Mouse (Mus musculus) heart, postnatal 4 days (tissue): ENCODE results near the gene Gas2l1. TPM values are rescaled to one million over a fixed set of nuclear protein-coding genes. Genes with fewer than 3 reads are reported as not detected.
A peak's percentile ranks its signal among the peaks of the same experiment; 100 is the strongest.

Experiments
- DNase-seq: peaks from one replicate; pipeline ENCODE4 v3.0.0; 2021
- total RNA-seq, 2 experiments: library from RNA; stranded (reverse); gene quantifications; 2 replicates each; pipeline ENCODE4 v1.2.3; 2021

The Gas2l1 gene
- total RNA-seq, 2 experiments from 2014 or later, result 20.3 to 22.1 TPM

DNA sequence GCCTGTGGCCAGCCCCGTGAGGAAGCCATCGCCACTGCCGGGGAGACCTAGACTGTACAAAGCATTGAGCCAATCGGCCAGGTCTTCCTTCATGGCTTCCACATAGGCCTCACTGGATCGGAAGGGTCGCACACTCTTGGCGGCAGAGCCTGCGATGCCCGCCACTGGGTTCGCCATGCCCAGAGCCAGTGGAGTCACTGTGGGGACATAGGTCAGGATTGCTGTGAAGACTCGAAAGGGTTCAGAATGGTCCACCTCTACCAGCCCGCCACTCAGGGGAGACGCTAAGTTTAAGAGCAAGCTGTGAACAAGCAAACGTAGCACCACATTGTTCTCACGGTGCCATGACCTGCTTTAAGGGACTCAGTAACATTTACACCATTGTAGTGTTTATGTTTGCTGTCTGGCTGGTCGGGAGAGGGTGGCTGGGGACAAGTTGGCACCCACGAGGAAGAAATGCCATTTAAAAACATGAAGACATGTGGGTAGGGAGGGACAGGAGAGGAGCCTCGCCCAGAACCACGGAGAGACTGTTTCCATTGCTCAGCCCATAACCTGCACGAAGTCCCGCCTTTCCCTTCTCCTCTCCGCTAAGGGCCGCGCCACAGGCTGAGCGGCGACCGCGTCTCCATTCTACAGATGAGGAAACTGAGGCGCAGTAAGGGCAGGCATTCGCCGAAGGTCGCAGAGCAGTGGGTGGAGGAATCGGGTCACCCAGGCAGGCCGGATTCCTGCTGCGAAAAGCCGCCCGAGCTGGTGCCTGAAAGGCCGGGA, 658 bp downstream of the Gas2l1 start:
- DNase-seq, result no peak

GRCm38 (mm10) chr11:5063561-5064281, 1.4 kb downstream of the Gas2l1 start:
- DNase-seq, result peak; percentile 27

- no peak for DNase-seq
These were observed 2.1 kb downstream of the Gas2l1 start for GRCm38 (mm10) chr11:5062860-5063505.

GRCm38 (mm10) chr11:5062326-5062725, 2.8 kb downstream of the Gas2l1 start:
- peak; percentile 24 for DNase-seq

DNA sequence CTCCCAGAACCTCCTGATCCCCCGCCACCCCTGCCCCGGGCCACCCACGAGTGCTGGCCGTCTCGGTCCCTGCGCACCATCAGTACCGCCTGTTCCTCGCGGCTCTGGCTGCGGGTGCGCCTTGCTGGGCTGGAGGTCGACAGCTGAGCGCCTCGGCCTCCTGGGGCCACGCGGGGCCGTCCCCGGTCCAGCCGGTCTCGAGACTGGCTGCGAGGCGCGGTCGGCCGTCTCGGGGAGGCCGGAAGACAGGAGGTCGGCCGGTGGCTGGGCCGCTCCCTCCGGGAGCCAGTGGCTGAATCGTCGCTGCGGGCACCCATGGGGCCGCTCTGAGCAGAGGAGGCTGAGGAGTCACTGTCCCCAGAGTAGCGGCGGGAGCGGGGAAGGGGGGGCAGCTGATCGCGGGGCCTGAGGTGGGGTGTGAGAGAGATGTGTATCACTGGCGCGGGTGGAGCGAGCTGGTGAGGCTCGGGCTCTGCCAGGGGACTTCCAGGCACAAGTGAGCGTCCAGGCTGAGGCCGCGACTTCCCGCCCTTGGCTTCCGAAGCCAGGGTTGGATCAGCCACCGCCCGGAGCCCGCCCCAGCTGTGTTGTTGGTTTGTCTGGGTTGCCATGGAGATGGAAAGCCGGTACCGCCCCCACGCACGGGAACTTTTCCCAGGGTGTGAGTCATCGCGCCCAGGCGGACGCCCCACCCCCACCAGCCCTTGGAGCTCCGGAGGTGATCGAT, 3.6 kb downstream of the Gas2l1 start:
- DNase-seq, result peak; percentile 97

DNA sequence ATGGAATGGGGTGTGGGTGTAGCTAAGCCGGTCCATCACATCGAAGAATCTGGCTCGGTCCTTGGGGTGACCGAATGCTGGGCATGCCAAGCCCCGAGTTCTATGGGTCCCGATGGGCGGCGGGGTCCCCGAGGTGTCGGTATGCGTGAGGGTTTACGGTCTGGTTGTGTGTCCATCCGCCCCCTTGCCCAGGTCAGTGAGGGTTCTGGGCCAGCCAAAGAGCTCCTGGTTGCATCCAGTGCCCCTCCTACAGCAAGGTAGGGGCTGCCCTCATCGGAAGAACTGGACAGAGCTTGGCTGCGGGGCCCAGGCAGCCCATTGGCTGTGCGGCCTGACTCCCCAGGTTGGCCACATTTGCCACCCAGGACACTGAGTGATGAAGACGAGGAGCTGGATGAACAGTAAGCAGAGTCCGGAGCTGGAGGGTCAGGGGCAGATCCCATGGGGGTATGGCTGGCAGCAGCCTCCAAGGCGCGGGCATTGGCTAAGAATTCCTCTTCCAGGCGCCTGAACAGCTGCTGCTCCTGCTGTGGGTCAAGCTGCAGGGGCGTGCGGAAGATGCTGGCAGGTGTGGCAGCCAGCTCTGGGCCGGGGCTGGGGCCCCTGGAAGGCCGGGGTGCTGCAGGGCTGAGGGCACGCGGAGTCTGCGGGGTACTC, 4.2 kb downstream of the Gas2l1 start:
- no peak for DNase-seq

DNA sequence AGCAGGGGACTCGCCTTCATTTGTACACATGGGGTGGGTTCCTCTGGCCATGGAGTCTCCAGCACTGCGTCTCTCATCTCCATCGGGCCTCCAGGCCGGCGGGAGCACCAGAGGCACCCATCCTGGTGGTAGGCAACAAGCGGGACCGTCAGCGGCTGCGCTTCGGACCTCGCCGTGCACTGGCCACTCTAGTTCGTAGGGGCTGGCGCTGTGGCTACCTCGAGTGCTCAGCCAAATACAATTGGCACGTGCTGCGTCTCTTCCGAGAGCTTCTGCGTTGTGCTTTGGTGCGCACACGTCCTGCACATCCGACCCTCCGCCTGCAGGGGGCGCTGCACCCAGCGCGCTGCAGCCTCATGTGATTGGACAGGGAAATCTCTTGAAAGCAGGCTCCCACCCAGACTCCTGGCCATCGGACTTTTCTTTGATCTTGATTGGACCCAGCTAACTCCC, 5.4 kb downstream of the Gas2l1 start:
- DNase-seq, result peak; percentile 57

DNA sequence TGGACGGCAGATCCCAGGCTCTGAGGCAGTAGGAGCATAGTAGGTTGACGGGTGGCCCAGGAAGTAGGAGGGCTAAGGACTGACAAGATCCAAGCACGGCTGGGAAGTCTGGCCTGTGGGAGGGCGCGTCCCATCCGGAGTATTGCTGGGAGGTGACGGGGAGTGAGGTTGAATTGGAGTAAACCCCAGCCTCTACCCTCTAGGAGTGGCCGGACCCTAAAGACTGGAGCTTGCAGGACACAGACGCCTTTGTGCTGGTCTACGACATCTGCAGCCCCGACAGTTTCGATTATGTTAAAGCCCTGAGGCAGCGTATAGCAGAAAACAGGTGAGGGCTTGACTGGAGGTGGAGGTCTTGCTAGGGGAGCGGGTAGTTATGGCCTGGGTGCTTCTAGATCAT, 5.9 kb downstream of the Gas2l1 start:
- no peak for DNase-seq

- no peak for DNase-seq
These were observed 6.3 kb downstream of the Gas2l1 start for GRCm38 (mm10) chr11:5058783-5059182.

DNA sequence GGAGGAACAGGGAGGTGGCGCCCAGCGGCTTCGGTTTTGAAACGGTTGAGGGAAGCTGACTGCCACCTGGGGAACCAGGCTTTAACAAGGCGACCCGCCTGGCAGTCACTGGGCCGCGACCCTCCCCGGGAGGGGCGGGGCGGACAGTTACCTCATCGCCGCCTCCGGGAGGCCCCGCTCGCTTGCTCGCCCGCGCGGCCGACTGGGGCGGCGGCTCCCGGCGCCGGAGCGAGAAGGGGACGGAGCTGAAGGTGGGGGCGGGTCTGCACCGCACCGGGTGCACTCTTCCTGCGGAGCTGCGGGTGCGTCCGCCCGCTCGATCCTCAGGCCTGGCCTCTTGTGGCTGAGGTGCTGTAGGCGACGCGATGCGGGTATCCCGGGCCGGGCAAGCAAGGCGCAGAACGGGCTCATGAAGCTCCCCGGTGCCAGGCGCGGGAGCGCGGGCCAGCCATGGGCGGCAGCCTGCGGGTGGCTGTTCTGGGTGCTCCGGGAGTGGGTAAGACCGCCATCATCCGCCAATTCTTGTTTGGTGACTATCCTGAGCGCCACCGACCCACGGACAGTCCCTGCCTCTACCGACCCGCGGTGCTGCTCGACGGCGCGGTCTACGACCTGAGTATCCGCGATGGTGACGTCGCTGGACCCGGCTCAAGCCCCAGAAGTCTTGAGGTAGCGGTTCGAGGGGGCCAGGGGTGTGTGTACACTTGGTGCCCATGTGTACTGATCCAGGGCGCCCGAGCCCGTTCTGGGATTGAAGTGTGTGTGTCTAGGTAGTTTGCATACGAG, 7.1 kb downstream of the Gas2l1 start, which contains the start of gene Rasl10a:
Rasl10a (plus strand) TSS at position 273 of the 786 bp plus-strand sequence.
- DNase-seq, result peak; percentile 55

GRCm38 (mm10) chr11:5057541-5057855, 7.6 kb downstream of the Gas2l1 start:
- no peak for DNase-seq

DNA sequence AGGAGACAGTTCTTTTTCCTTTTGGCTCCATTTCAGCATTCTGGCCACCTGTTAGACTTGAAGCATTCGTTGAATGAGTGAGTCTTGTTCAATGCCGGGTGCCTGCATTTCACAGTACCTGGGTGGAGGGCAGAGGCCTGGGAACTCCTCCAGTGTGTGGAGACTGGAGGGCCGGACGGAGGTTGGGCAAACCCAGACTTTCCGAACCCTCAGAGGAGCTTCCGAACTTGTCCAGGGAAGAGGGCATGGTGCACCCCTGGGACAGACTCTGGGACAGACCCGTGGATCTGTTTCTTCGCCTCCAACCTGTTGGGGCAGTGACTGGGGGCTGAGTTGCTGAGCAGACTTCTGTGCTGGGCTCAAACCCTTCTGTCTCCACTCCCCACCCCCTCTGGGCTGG, 8.1 kb downstream of the Gas2l1 start:
- no peak for DNase-seq

- DNase-seq, result no peak
These were observed 8.9 kb downstream of the Gas2l1 start for GRCm38 (mm10) chr11:5055945-5056938.

DNA sequence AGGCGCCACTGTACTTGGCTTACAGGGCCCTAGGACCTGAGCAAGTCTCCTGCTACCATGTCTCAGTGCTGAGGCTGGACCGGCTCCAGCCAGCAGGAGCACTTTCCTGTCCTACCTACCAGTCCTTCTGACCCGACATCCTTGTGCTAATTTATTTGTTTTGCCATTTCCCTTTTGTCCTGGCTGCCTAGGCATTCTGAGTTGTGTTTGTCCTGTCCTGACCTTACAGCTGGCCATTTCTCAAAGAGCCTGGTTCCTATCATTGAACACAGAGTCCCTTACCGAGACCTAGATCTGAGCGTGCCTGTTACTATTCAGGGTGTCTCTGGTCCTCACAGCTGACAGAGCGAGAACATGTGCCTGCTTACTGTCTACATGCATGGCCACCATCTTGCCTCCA, 10.3 kb downstream of the Gas2l1 start:
- no peak for DNase-seq

GRCm38 (mm10) chr11:5054151-5054550, 11.0 kb downstream of the Gas2l1 start:
- no peak for DNase-seq

GRCm38 (mm10) chr11:5052200-5052854, 12.8 kb downstream of the Gas2l1 start:
- DNase-seq, result no peak

DNA sequence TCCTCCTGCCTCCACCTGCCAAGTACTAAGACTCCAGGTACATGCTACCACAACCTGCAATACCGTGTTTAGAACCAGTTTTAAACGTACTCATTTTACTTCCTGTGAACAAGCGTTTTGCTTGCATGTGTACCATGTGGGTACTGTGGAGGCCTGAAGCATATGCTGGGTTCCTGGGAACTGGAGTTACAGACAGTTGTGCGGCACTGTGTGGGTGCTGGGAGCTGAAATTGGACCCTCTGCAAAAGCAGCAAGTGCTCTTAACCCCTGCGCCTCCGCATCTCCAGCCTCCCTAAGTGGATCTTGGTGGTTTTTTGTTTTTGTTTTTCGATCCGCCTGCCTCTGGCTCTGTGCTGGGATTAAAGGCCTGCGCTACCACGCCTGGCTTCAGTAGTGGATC, 13.5 kb downstream of the Gas2l1 start:
- DNase-seq, result no peak

GRCm38 (mm10) chr11:5046321-5046926, 18.7 kb downstream of the Gas2l1 start:
- DNase-seq, result no peak
